Mouse (Mus musculus) cerebellum, postnatal 14 days (tissue): ENCODE measurements around the gene Olfr122.

Experiments
- DNase-seq, 2 experiments: peaks; one replicate each; pipeline ENCODE4 v3.0.0; 2021; ENCODE audit warnings: mixed read lengths in 2 of 2

Gene Olfr122

GRCm38 (mm10) chr17:37768307-37768706, at the start of gene Olfr122:
Olfr122 (plus strand) TSS chr17:37768607.
- DNase-seq: no peak

- DNase-seq: no peak
Observed at GRCm38 (mm10) chr17:37721508-37721907, 46.9 kb upstream of the Olfr122 start, which contains the start of gene Olfr120. Olfr120 (plus strand) TSS chr17:37721808.

- no peak for DNase-seq
Observed at GRCm38 (mm10) chr17:37738070-37738469, 30.3 kb upstream of the Olfr122 start.

DNA sequence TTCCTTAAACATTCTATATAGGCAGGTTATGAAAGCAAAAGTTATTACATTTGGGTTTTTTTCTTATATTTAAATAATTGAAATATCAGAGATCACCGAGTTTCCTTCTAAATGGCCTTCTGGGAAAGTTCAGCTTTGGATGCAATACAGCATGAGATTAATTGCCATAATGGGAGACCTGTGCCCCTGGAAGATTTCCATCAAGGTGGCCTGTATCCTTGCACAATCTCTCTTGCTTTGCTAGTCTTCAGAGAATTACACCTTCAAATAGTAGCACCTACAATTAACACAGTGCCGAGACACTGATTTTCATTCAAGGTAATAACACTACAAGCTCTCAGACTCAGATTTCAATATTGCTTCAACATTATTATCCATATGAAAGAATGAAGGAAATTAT, 24.8 kb downstream of the Olfr122 start, which contains the start of gene Olfr123:
Gene Olfr123 (plus strand): TSS at position 301 of the 400 bp plus-strand sequence.
- no peak for DNase-seq

DNA sequence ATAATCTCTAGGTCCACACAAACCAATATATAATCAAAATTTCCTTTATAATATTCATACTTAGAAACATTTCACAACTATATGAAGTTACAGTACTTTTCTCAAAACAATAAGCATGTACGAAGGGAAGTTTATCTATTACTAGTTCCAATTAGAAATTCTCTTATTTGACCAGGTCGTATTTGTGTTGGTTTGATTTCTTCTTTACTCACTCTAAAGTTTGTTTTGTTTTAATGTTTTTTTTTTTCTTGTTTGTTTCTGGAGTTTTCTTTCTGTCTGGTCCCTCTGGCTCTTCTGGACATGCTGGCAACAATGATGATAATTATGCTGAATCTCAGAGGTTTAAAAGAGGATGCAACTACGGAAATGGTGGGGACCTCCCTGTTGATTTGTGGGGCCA, 31.2 kb downstream of the Olfr122 start, which contains the start of gene Olfr124:
Gene Olfr124 (plus strand): TSS at position 301 of the 400 bp plus-strand sequence.
- no peak for DNase-seq
